Mouse (Mus musculus): ENCODE data around the gene Abhd15.

Abhd15 gene

GRCm38 (mm10) chr11:77493512-77494343, 21.2 kb upstream of the Abhd15 start, which contains the start of gene Git1:
TSS of gene Git1 (plus strand) at chr11:77493562.
- peak; percentile 73 for DNase-seq (ENCODE audit: low spot score)

- DNase-seq (ENCODE audit: low spot score): no peak
Measured at GRCm38 (mm10) chr11:77494344-77494676, 20.6 kb upstream of the Abhd15 start.

- no peak for DNase-seq (ENCODE audit: low spot score)
Measured at GRCm38 (mm10) chr11:77494782-77495181, 20.1 kb upstream of the Abhd15 start.

- no peak for DNase-seq (ENCODE audit: low spot score)
Measured at GRCm38 (mm10) chr11:77495507-77495906, 19.4 kb upstream of the Abhd15 start.

GRCm38 (mm10) chr11:77497341-77497756, 17.6 kb upstream of the Abhd15 start:
- DNase-seq (ENCODE audit: low spot score): no peak

GRCm38 (mm10) chr11:77497851-77498250, 17.1 kb upstream of the Abhd15 start:
- no peak for DNase-seq (ENCODE audit: low spot score)

GRCm38 (mm10) chr11:77498261-77499139, 16.4 kb upstream of the Abhd15 start:
- DNase-seq (ENCODE audit: low spot score): no peak

GRCm38 (mm10) chr11:77499354-77499753, 15.6 kb upstream of the Abhd15 start:
- DNase-seq (ENCODE audit: low spot score): no peak

GRCm38 (mm10) chr11:77500361-77501325, 14.3 kb upstream of the Abhd15 start:
- DNase-seq (ENCODE audit: low spot score): no peak

GRCm38 (mm10) chr11:77501392-77501791, 13.5 kb upstream of the Abhd15 start:
- peak; percentile 67 for DNase-seq (ENCODE audit: low spot score)

- no peak for DNase-seq (ENCODE audit: low spot score)
Measured at GRCm38 (mm10) chr11:77501971-77502370, 12.9 kb upstream of the Abhd15 start.

GRCm38 (mm10) chr11:77502481-77502880, 12.4 kb upstream of the Abhd15 start:
- DNase-seq (ENCODE audit: low spot score): no peak

GRCm38 (mm10) chr11:77503511-77503910, 11.4 kb upstream of the Abhd15 start:
- peak; percentile 26 for DNase-seq (ENCODE audit: low spot score)

- no peak for DNase-seq (ENCODE audit: low spot score)
Measured at GRCm38 (mm10) chr11:77504377-77504776, 10.5 kb upstream of the Abhd15 start.

GRCm38 (mm10) chr11:77505291-77505980, 9.5 kb upstream of the Abhd15 start:
- no peak for DNase-seq (ENCODE audit: low spot score)

GRCm38 (mm10) chr11:77506273-77506672, 8.6 kb upstream of the Abhd15 start:
- peak; percentile 9 for DNase-seq (ENCODE audit: low spot score)

GRCm38 (mm10) chr11:77506941-77507340, 8.0 kb upstream of the Abhd15 start:
- DNase-seq (ENCODE audit: low spot score): peak; percentile 4

GRCm38 (mm10) chr11:77507426-77507825, 7.5 kb upstream of the Abhd15 start:
- peak; percentile 12 for DNase-seq (ENCODE audit: low spot score)

- DNase-seq (ENCODE audit: low spot score): peak; percentile 87
Measured at GRCm38 (mm10) chr11:77508068-77509021, 6.6 kb upstream of the Abhd15 start.

GRCm38 (mm10) chr11:77511336-77511735, 3.6 kb upstream of the Abhd15 start:
- DNase-seq (ENCODE audit: low spot score): no peak

Measured in ovary, postnatal 36 days (tissue).